Mouse (Mus musculus) intestine, embryonic 14.5 days (tissue): ENCODE measurements around the gene Mc1r. TPM values are rescaled to one million over a fixed set of nuclear protein-coding genes. Genes with fewer than 3 reads are reported as not detected.
"Not testable (repeated sequence)": the region's sequence is repeated elsewhere in the genome, so short reads cannot be mapped to it uniquely, and the experiment has no call there.

Experiments used
- ATAC-seq: fragments of 200-750 bp; cut with Nextera tagmentation; replicated peaks from 2 replicates; pipeline ENCODE4 v1.8.0; 2017; ENCODE audit warnings: low read depth, moderate number of reproducible peaks, moderate TSS enrichment, moderate library complexity; ENCODE audit not compliant: low FRiP score, low TSS enrichment
- DNase-seq: peaks from one replicate; pipeline ENCODE4 v3.0.0-alpha.2; 2018; ENCODE audit warnings: low spot score
- H3K27ac ChIP-seq: fragments of 300-500 bp; sonication (generic); 2 replicates; pipeline ENCODE4 v1.5.1; 2014; ENCODE audit warnings: low read depth, mild to moderate bottlenecking, control low read depth
- H3K27me3 ChIP-seq: fragments of 300-500 bp; sonication (generic); replicated peaks from 2 replicates; pipeline ENCODE4 v1.6.1; 2014; ENCODE audit warnings: low read length, control low read depth; ENCODE audit not compliant: control insufficient read depth, insufficient read depth
- H3K36me3 ChIP-seq: fragments of 300-500 bp; sonication (generic); 2 replicates; pipeline ENCODE4 v1.6.1; 2014; ENCODE audit warnings: low read length, control low read depth; ENCODE audit not compliant: control insufficient read depth, insufficient read depth
- H3K4me1 ChIP-seq: fragments of 300-500 bp; sonication (generic); replicated peaks from 2 replicates; pipeline ENCODE4 v1.6.1; 2014; ENCODE audit warnings: low read length, control low read depth, mixed read lengths; ENCODE audit not compliant: control insufficient read depth, insufficient read depth
- H3K4me2 ChIP-seq: fragments of 300-500 bp; sonication (generic); 2 replicates; pipeline ENCODE4 v1.6.1; 2014; ENCODE audit warnings: low read length
- H3K4me3 ChIP-seq: fragments of 300-500 bp; sonication (generic); 2 replicates; pipeline ENCODE4 v1.5.1; 2014; ENCODE audit warnings: low read depth, low read length, control low read depth, mixed read lengths
- H3K9ac ChIP-seq: fragments of 300-500 bp; sonication (generic); 2 replicates; pipeline ENCODE4 v1.6.1; 2014; ENCODE audit warnings: mild to moderate bottlenecking, low read length
- H3K9me3 ChIP-seq: fragments of 300-500 bp; sonication (generic); 2 replicates; pipeline ENCODE4 v1.6.1; 2016; ENCODE audit warnings: low read length, control low read depth; ENCODE audit not compliant: control insufficient read depth
- WGBS: fragments of 180-500 bp; shearing (Covaris S2); extraction: QIAGEN DNeasy Blood & Tissue Kit; methylation state at CpG from one replicate; pipeline ENCODE4 v1.1.7; 2014; 5-methylcytosine and 5-hydroxymethylcytosine counted together
- polyA plus RNA-seq: library from polyadenylated mRNA; unstranded; fragments of >200 nt; fragmentation: Nextera tagmentation; extraction: Ambion mirVana; gene quantifications from 2 replicates; pipeline ENCODE4 v1.2.1, GENCODE M21; 2014

Gene Mc1r
- polyA plus RNA-seq, 1 experiment from 2014 or later, result not detected

DNA sequence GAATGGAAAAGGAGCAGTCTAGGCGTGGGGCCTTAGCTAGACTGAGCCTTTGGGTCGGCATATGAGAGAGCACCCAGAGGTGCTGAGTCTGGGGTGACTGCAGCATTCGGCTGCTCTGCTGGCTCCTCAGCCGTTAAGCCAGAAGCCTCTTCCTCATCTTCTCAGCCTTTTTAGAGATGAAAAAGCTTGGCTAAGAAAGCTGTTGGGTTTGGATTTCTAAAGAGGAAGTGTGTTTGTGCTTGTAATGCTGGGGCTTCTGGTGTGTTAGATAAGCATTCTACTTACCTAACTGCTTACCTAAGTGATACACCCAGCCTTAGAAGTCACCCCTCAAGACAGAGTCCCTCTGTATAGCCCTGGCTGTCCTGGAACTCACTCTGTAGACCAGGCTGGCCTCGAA lies 43.9 kb downstream of the Mc1r start:
- no peak overlapping the region for H3K9ac ChIP-seq
- H3K4me2 ChIP-seq, result no peak overlapping the region
- H3K4me1 ChIP-seq, result no peaks in the 10 kb centered on the region
- no peaks in the 10 kb centered on the region for H3K9me3 ChIP-seq
- no peak overlapping the region for H3K4me3 ChIP-seq
- H3K27me3 ChIP-seq, result no peaks in the 10 kb centered on the region
- ATAC-seq, result no peak
- no peak for DNase-seq
- peaks cover 47% of the 10 kb centered on the region for H3K36me3 ChIP-seq
- 89% methylated on average over 5 of the region's 5 CpGs for WGBS
- no peak overlapping the region for H3K27ac ChIP-seq

DNA sequence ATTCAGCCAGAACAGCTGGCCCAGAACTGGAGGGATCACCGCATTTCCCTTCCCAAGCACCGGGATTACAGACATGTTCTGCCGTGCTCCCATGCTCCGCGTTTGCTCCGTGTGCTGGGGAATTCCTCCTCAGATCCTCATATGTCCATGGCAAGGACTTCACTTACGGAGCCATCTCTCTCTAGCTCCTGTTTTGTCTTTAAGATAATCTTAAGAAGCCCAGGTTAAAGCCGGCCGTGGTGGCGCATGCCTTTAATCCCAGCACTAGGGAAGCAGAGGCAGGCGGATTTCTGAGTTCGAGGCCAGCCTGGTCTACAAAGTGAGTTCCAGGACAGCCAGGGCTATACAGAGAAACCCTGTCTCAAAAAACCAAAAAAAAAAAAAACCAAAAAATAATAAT lies 44.8 kb downstream of the Mc1r start:
- not testable (repeated sequence) for H3K27ac ChIP-seq, ATAC-seq, H3K9ac ChIP-seq, H3K4me3 ChIP-seq, H3K4me1 ChIP-seq, DNase-seq, H3K4me2 ChIP-seq, H3K27me3 ChIP-seq, H3K9me3 ChIP-seq
- peaks cover 53% of the 10 kb centered on the region for H3K36me3 ChIP-seq
- 96% methylated on average over 12 of the region's 12 CpGs for WGBS

DNA sequence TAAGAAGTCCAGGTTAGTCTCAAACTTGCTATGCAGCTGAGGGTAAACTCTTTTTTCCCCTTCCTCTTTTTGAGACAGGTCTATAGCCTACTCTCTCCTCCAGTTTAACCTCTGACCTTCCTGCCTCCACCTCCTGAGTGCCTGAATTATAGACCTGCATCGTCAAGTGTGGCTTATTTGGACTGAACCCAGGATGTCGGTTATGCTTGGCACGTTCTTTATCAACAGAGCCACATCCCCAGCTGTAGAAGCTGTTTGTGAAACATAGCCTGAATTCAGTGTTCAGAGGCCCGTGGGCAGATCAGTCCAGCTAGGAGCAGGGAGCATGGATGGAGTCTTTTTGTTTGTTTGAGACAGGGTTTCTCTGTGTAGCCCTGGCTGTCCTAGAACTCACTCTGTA lies 45.2 kb downstream of the Mc1r start:
- Histone ChIP-seq H3K27ac (no peak overlapping the region), H3K9me3 (no peaks in the 10 kb centered on the region), H3K27me3 (no peaks in the 10 kb centered on the region), H3K9ac (no peak overlapping the region), H3K4me2 (no peak overlapping the region), H3K4me3 (no peak overlapping the region), H3K36me3 (peaks cover 56% of the 10 kb centered on the region), H3K4me1 (no peaks in the 10 kb centered on the region)
- 77% methylated on average over 4 of the region's 4 CpGs for WGBS
- DNase-seq (no peak), ATAC-seq (no peak)

GRCm38 (mm10) chr8:123453291-123453690 lies 46.4 kb downstream of the Mc1r start:
- Histone ChIP-seq H3K4me2 (no peak overlapping the region), H3K9me3 (no peaks in the 10 kb centered on the region), H3K9ac (no peak overlapping the region), H3K4me3 (no peak overlapping the region), H3K36me3 (peaks cover 67% of the 10 kb centered on the region), H3K27ac (no peak overlapping the region), H3K27me3 (no peaks in the 10 kb centered on the region), H3K4me1 (no peaks in the 10 kb centered on the region)
- DNase-seq (no peak), ATAC-seq (no peak)
- 73% methylated on average over 7 of the region's 7 CpGs for WGBS

DNA sequence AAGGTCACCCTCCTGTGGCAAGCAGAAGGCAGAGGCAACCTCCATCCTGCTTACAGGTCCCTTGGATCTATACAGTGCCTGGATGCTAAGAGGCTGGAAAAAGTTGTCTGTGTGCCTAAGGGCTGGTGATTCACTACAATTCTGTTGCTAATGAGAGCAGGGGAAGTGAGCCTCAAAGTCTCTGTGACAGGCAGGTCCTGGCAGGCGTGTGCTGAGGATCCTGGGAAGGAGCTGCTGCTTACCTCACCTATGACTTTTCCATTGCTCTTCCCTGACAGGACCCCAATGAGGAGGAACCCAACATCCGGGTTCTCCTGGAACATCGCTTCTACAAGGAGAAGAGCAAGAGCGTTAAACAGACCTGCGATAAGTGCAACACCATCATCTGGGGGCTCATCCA lies 47.0 kb downstream of the Mc1r start:
- H3K9ac ChIP-seq, result no peak overlapping the region
- H3K4me3 ChIP-seq, result no peak overlapping the region
- WGBS, result 81% methylated on average over 5 of the region's 5 CpGs
- ATAC-seq (no peak), DNase-seq (no peak)
- no peak overlapping the region for H3K27ac ChIP-seq
- H3K4me1 ChIP-seq, result no peaks in the 10 kb centered on the region
- H3K27me3 ChIP-seq, result no peaks in the 10 kb centered on the region
- peaks cover 69% of the 10 kb centered on the region for H3K36me3 ChIP-seq
- no peaks in the 10 kb centered on the region for H3K9me3 ChIP-seq
- no peak overlapping the region for H3K4me2 ChIP-seq

- no peaks in the 10 kb centered on the region for H3K9me3 ChIP-seq
- WGBS, result 92% methylated on average over 6 of the region's 6 CpGs
- no peak overlapping the region for H3K4me2 ChIP-seq
- peaks cover 66% of the 10 kb centered on the region for H3K36me3 ChIP-seq
- no peak overlapping the region for H3K4me3 ChIP-seq
- H3K27me3 ChIP-seq, result no peaks in the 10 kb centered on the region
- ATAC-seq (no peak), DNase-seq (no peak)
- no peak overlapping the region for H3K9ac ChIP-seq
- H3K27ac ChIP-seq, result no peak overlapping the region
- H3K4me1 ChIP-seq, result no peaks in the 10 kb centered on the region
Measured at GRCm38 (mm10) chr8:123454559-123454958, 47.7 kb downstream of the Mc1r start.

Other genes with a start within 250 kb of the Mc1r start
- gene Sult5a1, start 248.8 kb upstream of the Mc1r start, polyA plus RNA-seq, result 17.5 and 18.7 TPM in 2 replicates
- 0.28 and 1.3 TPM in 2 replicates for gene Dpep1, start 220.9 kb upstream of the Mc1r start, polyA plus RNA-seq
- gene Chmp1a, start 194.3 kb upstream of the Mc1r start, polyA plus RNA-seq, result 107 and 110 TPM in 2 replicates
- gene Spata33, start 194.3 kb upstream of the Mc1r start, polyA plus RNA-seq, result 3.1 and 3.3 TPM in 2 replicates
- gene Cdk10, start 182.3 kb upstream of the Mc1r start, polyA plus RNA-seq, result 31.1 and 32.6 TPM in 2 replicates
- gene Spata2l, start 170.9 kb upstream of the Mc1r start, polyA plus RNA-seq, result 3.7 and 4.6 TPM in 2 replicates
- 20.5 and 25.5 TPM in 2 replicates for gene Zfp276, start 152.9 kb upstream of the Mc1r start, polyA plus RNA-seq
- 23.2 and 25.9 TPM in 2 replicates for gene Vps9d1, start 152.8 kb upstream of the Mc1r start, polyA plus RNA-seq
- 29.8 and 32.0 TPM in 2 replicates for gene Fanca, start 88.5 kb upstream of the Mc1r start, polyA plus RNA-seq
- 1.8 and 2.9 TPM in 2 replicates for gene Spire2, start 74.4 kb upstream of the Mc1r start, polyA plus RNA-seq
- 164 and 170 TPM in 2 replicates for gene Tcf25, start 33.4 kb upstream of the Mc1r start, polyA plus RNA-seq
- 98.5 and 103 TPM in 2 replicates for gene Tubb3, start 4.3 kb downstream of the Mc1r start, polyA plus RNA-seq
- 32.6 and 36.6 TPM in 2 replicates for gene Def8, start 16.4 kb downstream of the Mc1r start, polyA plus RNA-seq
- gene Afg3l1, start 70.8 kb downstream of the Mc1r start, polyA plus RNA-seq, result 36.8 and 40.8 TPM in 2 replicates
- gene Dbndd1, start 108.4 kb downstream of the Mc1r start, polyA plus RNA-seq, result 4.9 and 7.1 TPM in 2 replicates
- 26.9 and 34.0 TPM in 2 replicates for gene Gas8, start 111.7 kb downstream of the Mc1r start, polyA plus RNA-seq
- 8.0 and 8.3 TPM in 2 replicates for gene Rhou, start 246.8 kb downstream of the Mc1r start, polyA plus RNA-seq